Mouse (Mus musculus) heart, embryonic 14.5 days (tissue): ENCODE measurements at regions not wholly inside any gene's neighbourhood (a gene's known extent, or its start where the extent isn't known, plus 50 kb on each side); places are given as distances from the start of the nearest gene placed in this dataset.

ENCODE experiments used
- ATAC-seq: fragments of 200-750 bp; cut with Nextera tagmentation; 2 replicates; pipeline ENCODE4 v1.8.0; 2017; ENCODE audit warnings: low read depth, moderate TSS enrichment; ENCODE audit not compliant: insufficient number of reproducible peaks, insufficient read depth, low FRiP score
- H3K27ac ChIP-seq, 2 experiments: fragments of 200-500 bp in 1 of 2; fragments of 300-500 bp in 1 of 2; sonication (generic) in 1 of 2; replicated peaks in 1 of 2; 2 replicates each; pipeline ENCODE4 v1.5.1; 2012 to 2014; ENCODE audit warnings: low read depth in 2 of 2, low read length in 2 of 2, control low read depth in 1 of 2, mild to moderate bottlenecking in 1 of 2, mixed read lengths in 1 of 2; ENCODE audit not compliant: control insufficient read depth in 1 of 2, insufficient read depth in 1 of 2
- H3K27me3 ChIP-seq: fragments of 300-500 bp; sonication (generic); 2 replicates; pipeline ENCODE4 v1.6.1; 2014; ENCODE audit warnings: mild to moderate bottlenecking, low read length, control low read depth; ENCODE audit not compliant: control insufficient read depth, insufficient read depth
- H3K36me3 ChIP-seq: fragments of 300-500 bp; sonication (generic); 2 replicates; pipeline ENCODE4 v1.6.1; 2014; ENCODE audit warnings: mild to moderate bottlenecking, control low read depth, low read length, mixed read lengths; ENCODE audit not compliant: control insufficient read depth, insufficient read depth
- H3K4me1 ChIP-seq, 2 experiments: fragments of 200-500 bp in 1 of 2; fragments of 300-500 bp in 1 of 2; sonication (generic) in 1 of 2; 2 replicates each; pipeline ENCODE4 v1.6.1; 2012 to 2014; ENCODE audit warnings: low read length in 2 of 2, control low read depth in 1 of 2, mixed read lengths in 1 of 2; ENCODE audit not compliant: control insufficient read depth in 2 of 2, insufficient read depth in 2 of 2
- H3K4me2 ChIP-seq: fragments of 300-500 bp; sonication (generic); 2 replicates; pipeline ENCODE4 v1.6.1; 2014; ENCODE audit warnings: mild to moderate bottlenecking, low read length
- H3K4me3 ChIP-seq, 2 experiments: fragments of 200-500 bp in 1 of 2; fragments of 300-500 bp in 1 of 2; sonication (generic) in 1 of 2; 2 replicates each; pipeline ENCODE4 v1.5.1; 2012 to 2014; ENCODE audit warnings: low read length in 2 of 2, mild to moderate bottlenecking in 2 of 2, control low read depth in 1 of 2, low read depth in 1 of 2, moderate library complexity in 1 of 2; ENCODE audit not compliant: control insufficient read depth in 1 of 2, insufficient read depth in 1 of 2
- H3K9ac ChIP-seq: fragments of 300-500 bp; sonication (generic); 2 replicates; pipeline ENCODE4 v1.6.1; 2014; ENCODE audit warnings: mild to moderate bottlenecking, low read length
- H3K9me3 ChIP-seq: fragments of 300-500 bp; sonication (generic); 2 replicates; pipeline ENCODE4 v1.6.1; 2016; ENCODE audit warnings: low read length, control low read depth; ENCODE audit not compliant: control insufficient read depth
- WGBS: fragments of 180-500 bp; shearing (Covaris S2); extraction: QIAGEN DNeasy Blood & Tissue Kit; methylation state at CpG from one replicate; pipeline ENCODE4 v1.1.7; 2014; 5-methylcytosine and 5-hydroxymethylcytosine counted together

DNA sequence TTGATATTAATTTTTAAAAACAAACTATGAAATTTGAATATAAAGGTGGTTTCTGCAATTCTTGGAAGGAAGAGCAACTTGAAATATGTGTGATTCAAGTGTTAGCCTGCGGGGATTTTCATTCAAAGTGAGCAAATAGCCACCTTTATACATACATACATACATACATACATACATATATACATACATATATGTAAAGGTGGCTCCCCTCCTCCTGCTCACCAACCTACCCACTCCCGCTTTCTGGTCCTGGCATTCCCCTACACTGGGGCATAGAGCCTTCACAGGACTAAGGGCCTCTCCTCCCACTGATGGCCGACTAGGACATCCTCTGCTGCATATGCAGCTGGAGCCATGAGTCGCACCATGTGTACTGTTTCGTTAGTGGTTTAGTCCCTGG lies 221.3 kb upstream of the Pde3a start:
- Histone ChIP-seq H3K9ac (no peak overlapping the region), H3K4me3 (no peak overlapping the region), H3K4me2 (no peak overlapping the region), H3K9me3 (no peaks in the 10 kb centered on the region), H3K4me1 (peaks cover 0 to 2% of the 10 kb centered on the region in 2 experiments; a peak in 2 of 4 replicates), H3K27me3 (no peaks in the 10 kb centered on the region), H3K27ac (no peak overlapping the region), H3K36me3 (no peaks in the 10 kb centered on the region)
- 79% methylated on average over 5 of the region's 5 CpGs for WGBS
- ATAC-seq: no peak

DNA sequence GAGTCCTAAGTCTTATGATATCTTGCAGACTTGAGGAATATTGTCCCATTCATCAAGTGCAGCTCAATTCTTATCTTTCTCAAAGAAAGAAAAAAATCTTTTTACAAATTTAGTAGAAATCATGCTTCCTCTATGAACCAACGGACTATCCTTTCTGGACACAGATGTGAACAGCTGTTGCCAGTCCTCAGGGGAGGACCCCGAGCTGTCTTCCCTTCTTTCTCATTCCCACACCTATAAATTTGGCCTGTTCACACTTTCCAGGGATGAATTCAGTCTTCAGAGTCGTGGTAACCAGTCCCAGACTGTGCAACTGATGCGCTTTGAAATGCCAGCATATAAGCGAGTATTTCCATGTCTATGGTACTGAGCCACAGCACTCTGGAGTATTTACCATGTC lies 214.2 kb upstream of the Pde3a start:
- no peak for ATAC-seq
- H3K9ac ChIP-seq: no peak overlapping the region
- peaks cover 0 to 2% of the 10 kb centered on the region in 2 experiments; a peak in 1 of 4 replicates for H3K4me1 ChIP-seq
- WGBS: 77% methylated on average over 5 of the region's 5 CpGs
- H3K36me3 ChIP-seq: no peaks in the 10 kb centered on the region
- H3K9me3 ChIP-seq: no peaks in the 10 kb centered on the region
- H3K4me3 ChIP-seq: no peak overlapping the region
- no peak overlapping the region for H3K4me2 ChIP-seq
- no peak overlapping the region for H3K27ac ChIP-seq
- no peaks in the 10 kb centered on the region for H3K27me3 ChIP-seq

DNA sequence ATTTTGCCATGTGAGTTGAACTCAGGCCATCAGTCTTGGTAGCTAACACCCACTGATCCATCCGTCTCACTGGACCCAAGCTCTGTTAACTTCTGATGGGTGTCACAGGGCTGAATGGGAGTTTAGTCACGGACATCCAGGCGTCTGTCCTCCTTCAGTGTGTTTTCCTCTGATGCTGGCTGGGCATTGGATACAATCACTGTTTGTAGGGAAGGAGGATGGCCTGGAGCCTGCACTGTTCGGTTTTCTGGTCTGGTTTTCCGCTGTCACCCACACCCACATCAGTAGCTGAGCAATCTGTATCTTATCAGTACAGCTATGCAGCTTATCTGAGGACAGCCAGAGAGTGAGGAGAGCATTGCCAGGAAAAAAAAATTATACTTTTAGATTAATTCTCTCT lies 207.7 kb upstream of the Pde3a start:
- H3K4me2 ChIP-seq: peak overlapping the region; percentile 45
- ATAC-seq: peak; percentile 64; the same call in 1 of the 2 replicates
- H3K27ac ChIP-seq: peak overlapping the region; percentile 66 to 69
- peaks cover 4 to 12% of the 10 kb centered on the region in 2 experiments for H3K4me1 ChIP-seq
- no peaks in the 10 kb centered on the region for H3K27me3 ChIP-seq
- 19% methylated on average over 5 of the region's 5 CpGs for WGBS
- no peak overlapping the region for H3K4me3 ChIP-seq
- H3K9ac ChIP-seq: no peak overlapping the region
- no peaks in the 10 kb centered on the region for H3K9me3 ChIP-seq
- H3K36me3 ChIP-seq: no peaks in the 10 kb centered on the region

DNA sequence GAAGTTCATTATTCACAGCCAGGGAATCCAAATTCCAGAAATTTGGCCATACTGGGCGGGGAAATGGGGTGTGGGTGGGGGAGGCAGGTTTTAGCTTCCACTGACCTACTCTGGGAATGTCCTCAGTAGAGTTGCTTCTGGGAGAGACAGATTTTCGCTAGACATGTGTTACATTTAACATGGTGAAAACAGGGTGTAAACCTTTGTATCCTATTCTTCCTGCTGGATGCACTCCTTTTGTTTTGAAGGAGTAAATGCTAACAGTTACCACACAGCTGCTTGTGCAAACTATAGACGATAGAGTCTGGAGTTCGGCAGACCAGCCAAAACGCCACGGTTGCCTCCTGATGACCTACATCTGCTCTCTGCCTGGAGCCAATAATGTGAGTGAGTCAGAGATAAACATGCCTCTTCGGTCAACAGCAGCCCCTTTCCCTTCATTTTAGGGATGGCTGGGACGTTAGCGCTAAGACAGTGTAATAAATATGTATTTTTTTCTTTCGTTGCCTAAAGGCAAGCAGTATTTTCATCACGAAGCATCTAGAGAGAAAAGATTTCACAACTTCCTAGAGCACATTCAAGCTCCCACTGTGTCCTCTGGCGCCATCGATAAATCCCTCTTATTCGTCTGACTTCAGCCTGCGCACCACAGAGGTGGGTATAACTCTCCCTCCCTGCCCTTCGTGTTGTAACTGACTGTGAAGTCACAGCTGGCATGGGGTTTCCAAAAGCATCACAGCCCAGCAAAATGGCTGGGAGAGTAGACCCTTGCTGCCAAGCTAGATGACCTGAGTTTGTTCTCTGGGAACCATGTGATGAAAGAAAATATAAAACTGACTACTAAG lies 207.1 kb upstream of the Pde3a start:
- H3K36me3 ChIP-seq: no peaks in the 10 kb centered on the region
- peaks cover 4 to 12% of the 10 kb centered on the region in 2 experiments for H3K4me1 ChIP-seq
- no peak overlapping the region for H3K9ac ChIP-seq
- no peaks in the 10 kb centered on the region for H3K9me3 ChIP-seq
- no peaks in the 10 kb centered on the region for H3K27me3 ChIP-seq
- peak overlapping the region; percentile 45 for H3K4me2 ChIP-seq
- H3K4me3 ChIP-seq: no peak overlapping the region
- WGBS: 47% methylated on average over 16 of the region's 16 CpGs
- H3K27ac ChIP-seq: peak overlapping the region; percentile 65 to 66; a peak in 3 of 4 replicates
- ATAC-seq: peak; percentile 59

DNA sequence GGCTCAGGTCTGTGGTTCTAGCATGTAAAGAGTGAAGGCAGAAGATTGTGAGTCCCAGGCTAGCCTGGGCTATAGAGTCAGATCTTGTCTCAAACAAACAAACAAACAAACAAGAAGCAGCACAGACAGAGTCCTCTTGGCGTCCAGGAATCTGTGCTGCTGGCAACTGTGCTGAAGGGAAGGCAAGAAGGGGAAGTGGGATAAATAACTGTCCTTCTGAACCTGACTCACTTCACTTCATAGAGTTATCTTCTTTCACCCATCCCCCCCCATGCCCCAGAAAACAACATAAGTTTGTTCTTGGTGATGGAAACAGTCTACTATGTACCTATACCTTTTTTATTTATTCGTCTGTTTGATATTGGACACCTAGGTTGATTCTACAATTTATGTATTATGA lies 200.8 kb upstream of the Pde3a start:
- H3K9ac ChIP-seq: no peak overlapping the region
- no peak for ATAC-seq
- H3K4me3 ChIP-seq: no peak overlapping the region
- no peak overlapping the region for H3K4me2 ChIP-seq
- 76% methylated on average over 2 of the region's 2 CpGs for WGBS
- H3K27me3 ChIP-seq: no peaks in the 10 kb centered on the region
- no peaks in the 10 kb centered on the region for H3K4me1 ChIP-seq
- no peaks in the 10 kb centered on the region for H3K36me3 ChIP-seq
- H3K27ac ChIP-seq: no peak overlapping the region
- H3K9me3 ChIP-seq: no peaks in the 10 kb centered on the region

DNA sequence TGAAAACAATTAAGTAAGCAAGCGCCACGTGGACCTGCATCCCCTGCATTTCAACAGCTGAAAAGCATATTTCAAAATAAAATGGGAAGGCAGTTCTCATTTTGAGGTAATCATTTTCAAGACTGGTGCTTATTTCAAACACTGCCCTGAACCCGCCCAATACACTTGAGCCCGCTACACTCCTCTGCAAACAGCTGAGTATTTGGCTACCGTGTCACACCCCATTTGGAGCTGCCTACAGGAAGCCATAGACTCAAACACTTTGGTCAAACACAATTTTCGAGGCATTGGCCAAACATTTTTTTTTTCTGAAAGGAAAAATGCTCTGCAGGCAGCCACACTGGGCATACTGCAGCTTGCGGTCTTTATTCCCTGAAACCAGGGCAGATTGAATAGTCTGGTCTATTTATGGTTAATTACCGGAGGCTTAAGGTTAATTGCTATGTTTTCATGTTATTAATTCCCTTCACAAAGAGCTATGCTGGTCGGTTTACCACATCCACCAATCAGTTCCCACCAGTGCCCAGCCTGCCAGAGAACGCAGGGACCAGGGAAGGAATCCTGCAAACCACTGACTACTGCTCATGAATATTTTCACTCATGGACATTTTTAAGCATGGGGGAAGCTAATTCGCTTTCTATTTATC lies 198.9 kb upstream of the Pde3a start:
- Histone ChIP-seq H3K27ac (no peak overlapping the region), H3K36me3 (no peaks in the 10 kb centered on the region), H3K27me3 (no peaks in the 10 kb centered on the region), H3K4me1 (no peaks in the 10 kb centered on the region), H3K4me2 (no peak overlapping the region), H3K9me3 (no peaks in the 10 kb centered on the region), H3K9ac (no peak overlapping the region), H3K4me3 (no peak overlapping the region)
- ATAC-seq: no peak
- 78% methylated on average over 11 of the region's 11 CpGs for WGBS

DNA sequence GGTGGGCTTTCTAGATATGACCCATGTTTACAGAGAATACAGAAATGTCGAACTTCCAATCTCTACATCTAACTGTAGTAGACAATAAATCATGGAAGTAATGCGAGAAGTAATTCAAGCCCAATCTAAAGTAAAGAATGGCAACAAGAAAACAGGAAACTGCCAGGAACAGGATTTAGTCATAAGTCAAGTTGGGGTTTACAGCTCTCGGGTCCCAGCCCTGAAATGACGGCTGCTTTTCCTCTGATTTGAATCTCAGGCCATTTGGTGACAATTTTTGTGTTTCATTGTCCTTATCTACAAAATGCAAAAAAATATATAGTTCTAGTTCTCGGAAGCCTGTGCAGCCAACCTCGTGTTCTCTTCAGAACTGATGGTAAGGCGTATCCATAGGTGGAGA lies 195.0 kb upstream of the Pde3a start:
- WGBS: 74% methylated on average over 7 of the region's 7 CpGs

More for the DNA sequence above, 195.0 kb upstream of the Pde3a start:
- H3K4me2 ChIP-seq: no peak overlapping the region
- ATAC-seq: no peak
- H3K9ac ChIP-seq: no peak overlapping the region
- peaks cover 5% of the 10 kb centered on the region; the same call in 1 of the 2 replicates for H3K9me3 ChIP-seq
- H3K27me3 ChIP-seq: no peaks in the 10 kb centered on the region
- H3K4me3 ChIP-seq: no peak overlapping the region
- H3K4me1 ChIP-seq: no peaks in the 10 kb centered on the region
- no peaks in the 10 kb centered on the region for H3K36me3 ChIP-seq
- no peak overlapping the region for H3K27ac ChIP-seq
